Mouse (Mus musculus) erythroblast, embryonic 14.5 days (primary cell): Measurements from ENCODE around the gene Cdk8.

Experiments used
- GATA1 ChIP-seq: IDR thresholded peaks from 2 replicates; pipeline ENCODE4 v1.6.1; 2012; ENCODE audit warnings: low read length, inconsistent platforms, mixed read lengths
- TAL1 ChIP-seq: IDR thresholded peaks from 3 replicates; pipeline ENCODE4 v1.6.1; 2012; ENCODE audit warnings: low read length, inconsistent platforms, mixed read lengths

DNA sequence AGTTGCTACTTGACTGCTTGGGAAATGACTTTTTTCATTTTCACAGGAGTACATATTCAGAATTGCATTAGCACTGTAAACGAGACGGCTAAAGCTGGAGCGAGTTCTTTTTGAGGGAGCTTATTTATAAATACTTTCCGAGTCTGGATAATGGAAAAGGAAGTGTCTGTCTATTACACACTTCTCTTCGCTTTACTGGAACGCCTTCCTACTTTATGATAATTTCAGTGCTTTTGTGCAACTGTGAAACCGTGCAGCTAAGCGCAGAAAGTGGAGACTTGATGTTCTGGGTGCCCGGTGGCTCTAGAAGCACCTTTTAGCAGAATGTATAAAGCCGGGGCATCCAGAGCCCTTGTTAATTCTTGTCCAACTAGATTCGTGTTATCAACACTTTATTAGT, 1.8 kb downstream of the Cdk8 start:
- no peak for TF ChIP-seq GATA1
- no peak for TF ChIP-seq TAL1
